Mouse (Mus musculus): ENCODE results near the gene Cacng8. TPM values are rescaled to one million over a fixed set of nuclear protein-coding genes. Genes with fewer than 3 reads are reported as not detected.

The Cacng8 gene
- total RNA-seq, 2 experiments from 2014 or later = 166 TPM

Small RNAs within 50 kb of the gene (microRNA-seq; reads per million reads assigned to microRNA genes)
- 507 to 535 reads per million in 2 experiments for gene Gm23450

Other genes with a start within 250 kb of the Cacng8 start
- not detected for gene AU018091, start 221.5 kb upstream of the Cacng8 start, total RNA-seq (2021)
- not detected for gene Nlrp12, start 140.9 kb upstream of the Cacng8 start, total RNA-seq (2021)
- 10 to 100 TPM; 51.4 to 57.2 TPM for gene Myadm, start 101.6 kb upstream of the Cacng8 start, total RNA-seq (2021)
- gene Prkcg, start 101.5 kb upstream of the Cacng8 start, total RNA-seq (2021) = 100 to 1,000 TPM; 239 to 276 TPM
- gene Cacng7, start 57.7 kb upstream of the Cacng8 start, total RNA-seq (2021) = 100 to 1,000 TPM; 174 to 185 TPM
- gene Cacng6, start 33.5 kb downstream of the Cacng8 start, total RNA-seq (2021) = 1 to 10 TPM; 1.0 to 1.9 TPM
- gene Tarm1, start 111.9 kb downstream of the Cacng8 start, total RNA-seq (2021) = not detected
- gene Oscar, start 225.5 kb downstream of the Cacng8 start, total RNA-seq (2021) = 1 to 10 TPM in 1 of 2 experiments, under 1 TPM in 1; 0.87 to 1.1 TPM
- 100 to 1,000 TPM; 543 to 558 TPM for gene Ndufa3, start 226.7 kb downstream of the Cacng8 start, total RNA-seq (2021)
- gene Tfpt, start 239.2 kb downstream of the Cacng8 start, total RNA-seq (2021) = 10 to 100 TPM; 37.0 to 39.4 TPM
- 10 to 100 TPM; 53.0 to 55.2 TPM for gene Prpf31, start 239.3 kb downstream of the Cacng8 start, total RNA-seq (2021)